Mouse (Mus musculus) olfactory bulb, adult 2 months (tissue): ENCODE measurements around the gene Ralbp1. TPM values are rescaled to one million over a fixed set of nuclear protein-coding genes. Genes with fewer than 3 reads are reported as not detected.

Source experiments
- H3K27ac ChIP-seq: fragments of 200-500 bp; 2 replicates; pipeline ENCODE4 v1.5.1; 2012; ENCODE audit warnings: low read depth, low read length; ENCODE audit not compliant: insufficient read depth
- H3K4me1 ChIP-seq: fragments of 200-500 bp; 2 replicates; pipeline ENCODE4 v1.6.1; 2012; ENCODE audit warnings: low read length; ENCODE audit not compliant: control insufficient read depth, insufficient read depth
- H3K4me3 ChIP-seq: fragments of 200-500 bp; 2 replicates; pipeline ENCODE4 v1.5.1; 2012; ENCODE audit warnings: mild to moderate bottlenecking, low read depth, low read length, moderate library complexity; ENCODE audit not compliant: insufficient read depth
- CTCF ChIP-seq: fragments of 200-500 bp; IDR thresholded peaks from 2 replicates; pipeline ENCODE4 v1.5.1; 2012; ENCODE audit warnings: low read depth, mild to moderate bottlenecking, low read length, moderate library complexity; ENCODE audit not compliant: insufficient read depth
- POLR2A ChIP-seq: fragments of 200-500 bp; IDR thresholded peaks from 2 replicates; pipeline ENCODE4 v1.6.1; 2012; ENCODE audit warnings: mild to moderate bottlenecking, low read depth, low read length, moderate library complexity; ENCODE audit not compliant: insufficient read depth
- WGBS: fragments of 180-500 bp; shearing (Covaris S2); methylation state at CpG from one replicate; pipeline ENCODE4 v1.1.7; 2018; 5-methylcytosine and 5-hydroxymethylcytosine counted together
- polyA plus RNA-seq: library from polyadenylated mRNA; stranded (reverse); fragments of >200 nt; gene quantifications from 2 replicates; pipeline ENCODE4 v1.2.4, GENCODE M21; 2012; ENCODE audit warnings: low replicate concordance; ENCODE audit not compliant: missing spikeins, insufficient read depth, insufficient read length

Gene Ralbp1
- polyA plus RNA-seq, 1 experiment = not detected

- TF ChIP-seq CTCF (no peak), POLR2A (no peak)
- WGBS = 65% methylated on average over 16 of the region's 16 CpGs
- peaks cover 24% of the 10 kb centered on the region for H3K4me1 ChIP-seq
- no peak overlapping the region for H3K27ac ChIP-seq
- H3K4me3 ChIP-seq = no peak overlapping the region
Measured at GRCm38 (mm10) chr17:65827119-65827840, 58.3 kb downstream of the Ralbp1 start.

GRCm38 (mm10) chr17:65826257-65826656 is 59.3 kb downstream of the Ralbp1 start:
- 51% methylated on average over 9 of the region's 9 CpGs for WGBS
- Histone ChIP-seq H3K4me1 (peaks cover 24% of the 10 kb centered on the region), H3K27ac (no peak overlapping the region), H3K4me3 (no peak overlapping the region)
- TF ChIP-seq CTCF = no peak
- no peak for TF ChIP-seq POLR2A

- WGBS = 86% methylated on average over 10 of the region's 10 CpGs
- no peak for TF ChIP-seq POLR2A
- TF ChIP-seq CTCF = no peak
- Histone ChIP-seq H3K4me3 (no peak overlapping the region), H3K27ac (no peak overlapping the region), H3K4me1 (peaks cover 10% of the 10 kb centered on the region)
Measured at GRCm38 (mm10) chr17:65824246-65824645, 61.4 kb downstream of the Ralbp1 start.

GRCm38 (mm10) chr17:65822423-65822822 is 63.2 kb downstream of the Ralbp1 start:
- no peak for TF ChIP-seq CTCF
- TF ChIP-seq POLR2A = no peak
- H3K27ac ChIP-seq = no peak overlapping the region

GRCm38 (mm10) chr17:65820197-65820596 is 65.4 kb downstream of the Ralbp1 start:
- H3K4me3 ChIP-seq = no peak overlapping the region
- 81% methylated on average over 5 of the region's 5 CpGs for WGBS
- no peak overlapping the region for H3K27ac ChIP-seq
- TF ChIP-seq CTCF = no peak
- TF ChIP-seq POLR2A = no peak
- no peaks in the 10 kb centered on the region; the same call in 1 of the 2 replicates for H3K4me1 ChIP-seq

More at GRCm38 (mm10) chr17:65822423-65822822, 63.2 kb downstream of the Ralbp1 start:
- H3K4me1 ChIP-seq = peaks cover 4% of the 10 kb centered on the region; the same call in 1 of the 2 replicates
- WGBS = 90% methylated on average over 5 of the region's 5 CpGs
- H3K4me3 ChIP-seq = no peak overlapping the region

- 52% methylated on average over 8 of the region's 8 CpGs for WGBS
- no peak for TF ChIP-seq POLR2A
- no peak overlapping the region for H3K4me3 ChIP-seq
- H3K27ac ChIP-seq = no peak overlapping the region
- H3K4me1 ChIP-seq = peaks cover 8% of the 10 kb centered on the region; the same call in 1 of the 2 replicates
Measured at GRCm38 (mm10) chr17:65813763-65814162, 71.8 kb downstream of the Ralbp1 start.

- TF ChIP-seq CTCF (no peak), POLR2A (no peak)
- H3K27ac ChIP-seq = no peak overlapping the region
- H3K4me1 ChIP-seq = peaks cover 11% of the 10 kb centered on the region; the same call in 1 of the 2 replicates
- whole genome bisulfite sequencing = 82% methylated on average over 5 of the region's 5 CpGs
- H3K4me3 ChIP-seq = no peak overlapping the region
Measured at GRCm38 (mm10) chr17:65811032-65811431, 74.6 kb downstream of the Ralbp1 start.

GRCm38 (mm10) chr17:65806416-65806815 is 79.2 kb downstream of the Ralbp1 start:
- Histone ChIP-seq H3K4me3 (no peak overlapping the region), H3K27ac (no peak overlapping the region; the same call in 1 of the 2 replicates), H3K4me1 (peaks cover 10% of the 10 kb centered on the region)
- TF ChIP-seq POLR2A = no peak
- no peak for TF ChIP-seq CTCF
- WGBS = 32% methylated on average over 2 of the region's 2 CpGs

GRCm38 (mm10) chr17:65805966-65806365 is 79.6 kb downstream of the Ralbp1 start:
- TF ChIP-seq CTCF (no peak), POLR2A (no peak)
- H3K4me3 ChIP-seq = no peak overlapping the region
- peaks cover 10% of the 10 kb centered on the region for H3K4me1 ChIP-seq
- WGBS = 50% methylated on average over 4 of the region's 4 CpGs
- 0 out of 2 replicates have a peak overlapping the region, but pooled peaks have one; percentile 2 for H3K27ac ChIP-seq

- H3K4me1 ChIP-seq = peaks cover 9% of the 10 kb centered on the region
- TF ChIP-seq CTCF = no peak
- no peak for TF ChIP-seq POLR2A
- 28% methylated on average over 4 of the region's 4 CpGs for WGBS
- no peak overlapping the region for H3K27ac ChIP-seq
- no peak overlapping the region for H3K4me3 ChIP-seq
Measured at GRCm38 (mm10) chr17:65802026-65802425, 83.6 kb downstream of the Ralbp1 start.
